Mouse (Mus musculus) embryonic facial prominence, embryonic 14.5 days (tissue): Measurements from ENCODE around the gene Cela1. TPM values are rescaled to one million over a fixed set of nuclear protein-coding genes. Genes with fewer than 3 reads are reported as not detected.

Source experiments
- ATAC-seq: fragments of 200-750 bp; cut with Nextera tagmentation; 2 replicates; pipeline ENCODE4 v1.8.0; 2017; ENCODE audit warnings: low read depth, moderate number of reproducible peaks, moderate TSS enrichment
- DNase-seq: peaks from one replicate; pipeline ENCODE4 v3.0.0-alpha.2; 2015; ENCODE audit warnings: low spot score
- H3K27ac ChIP-seq: fragments of 300-500 bp; sonication (generic); replicated peaks from 2 replicates; pipeline ENCODE4 v1.5.1; 2014; ENCODE audit warnings: low read depth, mild to moderate bottlenecking, low read length, moderate library complexity
- H3K27me3 ChIP-seq: fragments of 300-500 bp; sonication (generic); replicated peaks from 2 replicates; pipeline ENCODE4 v1.6.1; 2014; ENCODE audit warnings: low read length; ENCODE audit not compliant: control insufficient read depth, insufficient read depth
- H3K36me3 ChIP-seq: fragments of 300-500 bp; sonication (generic); 2 replicates; pipeline ENCODE4 v1.6.1; 2014; ENCODE audit warnings: low read length, mixed read lengths; ENCODE audit not compliant: control insufficient read depth, insufficient read depth
- H3K4me1 ChIP-seq: fragments of 300-500 bp; sonication (generic); 2 replicates; pipeline ENCODE4 v1.6.1; 2014; ENCODE audit warnings: antibody characterized with exemption, low read length; ENCODE audit not compliant: control insufficient read depth, insufficient read depth
- H3K4me2 ChIP-seq: fragments of 300-500 bp; sonication (generic); 2 replicates; pipeline ENCODE4 v1.6.1; 2014; ENCODE audit warnings: low read depth, mild to moderate bottlenecking, low read length, moderate library complexity, mixed read lengths
- H3K4me3 ChIP-seq: fragments of 300-500 bp; sonication (generic); 2 replicates; pipeline ENCODE4 v1.5.1; 2014; ENCODE audit warnings: low read depth, mild to moderate bottlenecking, low read length
- H3K9ac ChIP-seq: fragments of 300-500 bp; sonication (generic); 2 replicates; pipeline ENCODE4 v1.6.1; 2014; ENCODE audit warnings: low read depth, mild to moderate bottlenecking, low read length, moderate library complexity, mixed read lengths
- H3K9me3 ChIP-seq: fragments of 300-500 bp; sonication (generic); 2 replicates; pipeline ENCODE4 v1.6.1; 2016; ENCODE audit warnings: low read length; ENCODE audit not compliant: control insufficient read depth
- WGBS: fragments of 180-500 bp; shearing (Covaris S2); extraction: QIAGEN DNeasy Blood & Tissue Kit; methylation state at CpG from one replicate; pipeline ENCODE4 v1.1.7; 2014; 5-methylcytosine and 5-hydroxymethylcytosine counted together
- polyA plus RNA-seq: library from polyadenylated mRNA; unstranded; fragments of >200 nt; fragmentation: Nextera tagmentation; extraction: Ambion mirVana; gene quantifications from 2 replicates; pipeline ENCODE4 v1.2.1, GENCODE M21; 2014

Gene Cela1
- polyA plus RNA-seq, 1 experiment from 2014 or later: 3.8 TPM

GRCm38 (mm10) chr15:100685255-100685654, 2.5 kb downstream of the Cela1 start:
- WGBS: 18% methylated on average over 11 of the region's 13 CpGs
- Histone ChIP-seq H3K9me3 (peaks cover 3% of the 10 kb centered on the region), H3K27me3 (no peaks in the 10 kb centered on the region; the same call in 1 of the 2 replicates), H3K9ac (no peak overlapping the region), H3K4me1 (no peaks in the 10 kb centered on the region; the same call in 1 of the 2 replicates), H3K36me3 (no peaks in the 10 kb centered on the region), H3K4me2 (no peak overlapping the region), H3K27ac (no peak overlapping the region), H3K4me3 (no peak overlapping the region)
- no peak for DNase-seq
- ATAC-seq: no peak

GRCm38 (mm10) chr15:100684450-100684849, 3.3 kb downstream of the Cela1 start:
- Histone ChIP-seq H3K27me3 (no peaks in the 10 kb centered on the region; the same call in 1 of the 2 replicates), H3K4me3 (no peak overlapping the region), H3K9me3 (no peaks in the 10 kb centered on the region), H3K4me2 (no peak overlapping the region), H3K4me1 (no peaks in the 10 kb centered on the region; the same call in 1 of the 2 replicates), H3K9ac (no peak overlapping the region), H3K36me3 (no peaks in the 10 kb centered on the region), H3K27ac (no peak overlapping the region)
- no peak for ATAC-seq
- WGBS: 70% methylated on average over 10 of the region's 10 CpGs
- DNase-seq: no peak

- H3K4me3 ChIP-seq: no peak overlapping the region
- no peak overlapping the region for H3K9ac ChIP-seq
- 54% methylated on average over 2 of the region's 2 CpGs for WGBS
These were observed 4.7 kb downstream of the Cela1 start for GRCm38 (mm10) chr15:100683041-100683440.

GRCm38 (mm10) chr15:100681770-100682169, 6.0 kb downstream of the Cela1 start:
- no peaks in the 10 kb centered on the region for H3K9me3 ChIP-seq
- no peak overlapping the region for H3K4me2 ChIP-seq
- no peak overlapping the region for H3K27ac ChIP-seq
- no peak for ATAC-seq
- no peaks in the 10 kb centered on the region; the same call in 1 of the 2 replicates for H3K27me3 ChIP-seq
- no peaks in the 10 kb centered on the region for H3K36me3 ChIP-seq
- whole genome bisulfite sequencing: 32% methylated on average over 7 of the region's 7 CpGs
- no peak overlapping the region for H3K4me3 ChIP-seq
- H3K4me1 ChIP-seq: no peaks in the 10 kb centered on the region
- no peak for DNase-seq
- no peak overlapping the region for H3K9ac ChIP-seq

More at GRCm38 (mm10) chr15:100683041-100683440, 4.7 kb downstream of the Cela1 start:
- peak; percentile 15; the same call in 1 of the 2 replicates for ATAC-seq
- H3K4me1 ChIP-seq: no peaks in the 10 kb centered on the region; the same call in 1 of the 2 replicates
- H3K36me3 ChIP-seq: no peaks in the 10 kb centered on the region
- H3K27ac ChIP-seq: no peak overlapping the region
- H3K4me2 ChIP-seq: no peak overlapping the region
- H3K9me3 ChIP-seq: no peaks in the 10 kb centered on the region
- H3K27me3 ChIP-seq: no peaks in the 10 kb centered on the region; the same call in 1 of the 2 replicates
- peak; percentile 85 for DNase-seq

- no peak for ATAC-seq
- H3K27me3 ChIP-seq: no peaks in the 10 kb centered on the region; the same call in 1 of the 2 replicates
- no peaks in the 10 kb centered on the region for H3K36me3 ChIP-seq
These were observed 7.3 kb downstream of the Cela1 start for GRCm38 (mm10) chr15:100680381-100680780.

GRCm38 (mm10) chr15:100679005-100679404, 8.7 kb downstream of the Cela1 start:
- 91% methylated on average over 14 of the region's 14 CpGs for WGBS
- Histone ChIP-seq H3K4me1 (no peaks in the 10 kb centered on the region), H3K27ac (no peak overlapping the region), H3K4me2 (no peak overlapping the region), H3K9me3 (no peaks in the 10 kb centered on the region), H3K4me3 (no peak overlapping the region), H3K9ac (no peak overlapping the region), H3K36me3 (no peaks in the 10 kb centered on the region), H3K27me3 (no peaks in the 10 kb centered on the region)
- no peak for ATAC-seq
- no peak for DNase-seq

More at GRCm38 (mm10) chr15:100680381-100680780, 7.3 kb downstream of the Cela1 start:
- H3K9me3 ChIP-seq: no peaks in the 10 kb centered on the region
- no peak overlapping the region for H3K9ac ChIP-seq
- no peak overlapping the region for H3K27ac ChIP-seq
- no peak overlapping the region for H3K4me2 ChIP-seq
- H3K4me1 ChIP-seq: no peaks in the 10 kb centered on the region
- no peak overlapping the region for H3K4me3 ChIP-seq
- DNase-seq: no peak
- 38% methylated on average over 3 of the region's 3 CpGs for WGBS

- Histone ChIP-seq H3K9ac (no peak overlapping the region), H3K4me3 (no peak overlapping the region), H3K9me3 (no peaks in the 10 kb centered on the region), H3K27ac (no peak overlapping the region), H3K27me3 (no peaks in the 10 kb centered on the region), H3K36me3 (no peaks in the 10 kb centered on the region), H3K4me2 (no peak overlapping the region), H3K4me1 (no peaks in the 10 kb centered on the region)
- ATAC-seq (no peak), DNase-seq (no peak)
- WGBS: 59% methylated on average over 12 of the region's 12 CpGs
These were observed 9.1 kb downstream of the Cela1 start for GRCm38 (mm10) chr15:100678581-100678980.

- WGBS: 90% methylated on average over 8 of the region's 8 CpGs
- DNase-seq: no peak
- no peak overlapping the region for H3K9ac ChIP-seq
- no peaks in the 10 kb centered on the region for H3K4me1 ChIP-seq
- no peaks in the 10 kb centered on the region for H3K36me3 ChIP-seq
- H3K9me3 ChIP-seq: no peaks in the 10 kb centered on the region
- no peak overlapping the region for H3K4me2 ChIP-seq
- no peak overlapping the region for H3K27ac ChIP-seq
- no peak overlapping the region for H3K4me3 ChIP-seq
- H3K27me3 ChIP-seq: no peaks in the 10 kb centered on the region
- ATAC-seq: no peak
These were observed 10.0 kb downstream of the Cela1 start for GRCm38 (mm10) chr15:100677675-100678074.

GRCm38 (mm10) chr15:100676521-100676920, 11.2 kb downstream of the Cela1 start:
- Histone ChIP-seq H3K9me3 (no peaks in the 10 kb centered on the region), H3K36me3 (no peaks in the 10 kb centered on the region), H3K9ac (no peak overlapping the region), H3K4me3 (no peak overlapping the region), H3K4me1 (no peaks in the 10 kb centered on the region), H3K27ac (no peak overlapping the region), H3K4me2 (no peak overlapping the region), H3K27me3 (no peaks in the 10 kb centered on the region)
- 80% methylated on average over 1 of the region's 1 CpGs for WGBS
- DNase-seq (no peak), ATAC-seq (no peak)
